Mouse (Mus musculus): ENCODE data around the gene Pip4k2b. TPM values are rescaled to one million over a fixed set of nuclear protein-coding genes. Genes with fewer than 3 reads are reported as not detected.

Gene Pip4k2b
- 1.4 and 1.9 TPM in 2 replicates for polyA plus RNA-seq (2015; fragmentation: Nextera tagmentation; extraction: Ambion mirVana)

GRCm38 (mm10) chr11:97744063-97744717 lies at the start of gene Pip4k2b:
Gene Pip4k2b (minus strand): TSS chr11:97744704.

GRCm38 (mm10) chr11:97781832-97782563 lies 37.5 kb upstream of the Pip4k2b start, which contains the start of gene Rpl23:
Gene Rpl23 (minus strand): TSS chr11:97782437.

GRCm38 (mm10) chr11:97775808-97776496 lies 31.4 kb upstream of the Pip4k2b start, which contains the start of gene 1700001P01Rik:
Gene 1700001P01Rik (minus strand): TSS chr11:97775918.

GRCm38 (mm10) chr11:97766154-97766881 lies 21.8 kb upstream of the Pip4k2b start, which contains the start of gene Cwc25:
Gene Cwc25 (minus strand): TSS chr11:97766556.

GRCm38 (mm10) chr11:97703039-97703826 lies 41.3 kb downstream of the Pip4k2b start, which contains the start of gene Psmb3:
Gene Psmb3 (plus strand): TSS chr11:97703399.

GRCm38 (mm10) chr11:97700003-97700745 lies 44.3 kb downstream of the Pip4k2b start, which contains the start of gene Pcgf2:
Gene Pcgf2 (minus strand): TSS chr11:97700497.

GRCm38 (mm10) chr11:97685613-97686321 lies 58.7 kb downstream of the Pip4k2b start, which contains the start of gene Cisd3:
Gene Cisd3 (plus strand): TSS chr11:97685826.

Other genes starting within 250 kb of the Pip4k2b start
- 1.8 and 2.1 TPM in 2 replicates for gene 4933428G20Rik, start 244.4 kb downstream of the Pip4k2b start, polyA plus RNA-seq (2015; fragmentation: Nextera tagmentation; extraction: Ambion mirVana)
- 0.05 and 0.06 TPM in 2 replicates for gene Srcin1, start 168.5 kb downstream of the Pip4k2b start, polyA plus RNA-seq (2015; fragmentation: Nextera tagmentation; extraction: Ambion mirVana)
- gene Epop, start 115.0 kb downstream of the Pip4k2b start, polyA plus RNA-seq (2015; fragmentation: Nextera tagmentation; extraction: Ambion mirVana) = 0.35 and 0.96 TPM in 2 replicates
- gene Mllt6, start 81.3 kb downstream of the Pip4k2b start, polyA plus RNA-seq (2015; fragmentation: Nextera tagmentation; extraction: Ambion mirVana) = 0.85 and 1.2 TPM in 2 replicates
- gene Cisd3, start 58.9 kb downstream of the Pip4k2b start, polyA plus RNA-seq (2015; fragmentation: Nextera tagmentation; extraction: Ambion mirVana) = 7.7 and 10.7 TPM in 2 replicates
- gene Pcgf2, start 44.2 kb downstream of the Pip4k2b start, polyA plus RNA-seq (2015; fragmentation: Nextera tagmentation; extraction: Ambion mirVana) = 3.3 and 4.8 TPM in 2 replicates
- gene Psmb3, start 41.3 kb downstream of the Pip4k2b start, polyA plus RNA-seq (2015; fragmentation: Nextera tagmentation; extraction: Ambion mirVana) = 399 and 419 TPM in 2 replicates
- gene Cwc25, start 21.9 kb upstream of the Pip4k2b start, polyA plus RNA-seq (2015; fragmentation: Nextera tagmentation; extraction: Ambion mirVana) = 10.5 and 11.9 TPM in 2 replicates
- gene 1700001P01Rik, start 31.2 kb upstream of the Pip4k2b start, polyA plus RNA-seq (2015; fragmentation: Nextera tagmentation; extraction: Ambion mirVana) = 0.35 TPM in 1 of 2 replicates, not detected in the other
- 699 and 705 TPM in 2 replicates for gene Rpl23, start 37.7 kb upstream of the Pip4k2b start, polyA plus RNA-seq (2015; fragmentation: Nextera tagmentation; extraction: Ambion mirVana)
- 34.4 and 47.2 TPM in 2 replicates for gene Lasp1, start 54.3 kb upstream of the Pip4k2b start, polyA plus RNA-seq (2015; fragmentation: Nextera tagmentation; extraction: Ambion mirVana)
- gene B230217C12Rik, start 96.1 kb upstream of the Pip4k2b start, polyA plus RNA-seq (2015; fragmentation: Nextera tagmentation; extraction: Ambion mirVana) = 0.64 and 0.91 TPM in 2 replicates
- 0.22 and 0.28 TPM in 2 replicates for gene Fbxo47, start 139.4 kb upstream of the Pip4k2b start, polyA plus RNA-seq (2015; fragmentation: Nextera tagmentation; extraction: Ambion mirVana)
- gene Plxdc1, start 241.7 kb upstream of the Pip4k2b start, polyA plus RNA-seq (2015; fragmentation: Nextera tagmentation; extraction: Ambion mirVana) = 4.1 and 4.9 TPM in 2 replicates